Mouse (Mus musculus) testis, adult 2 months (tissue): ENCODE data around the gene Dbh. TPM values are rescaled to one million over a fixed set of nuclear protein-coding genes. Genes with fewer than 3 reads are reported as not detected.

ENCODE experiments used
- H3K27ac ChIP-seq: fragments of 200-500 bp; 2 replicates; pipeline ENCODE4 v1.5.1; 2012; ENCODE audit warnings: low read depth, low read length; ENCODE audit not compliant: control insufficient read depth, insufficient read depth
- H3K27me3 ChIP-seq: fragments of 200-500 bp; 2 replicates; pipeline ENCODE4 v1.6.1; 2012; ENCODE audit warnings: mild to moderate bottlenecking, low read length, moderate library complexity; ENCODE audit not compliant: control insufficient read depth, insufficient read depth
- H3K36me3 ChIP-seq: fragments of 200-500 bp; 2 replicates; pipeline ENCODE4 v1.6.1; 2012; ENCODE audit warnings: mild to moderate bottlenecking, low read length; ENCODE audit not compliant: control insufficient read depth, insufficient read depth
- H3K4me1 ChIP-seq: fragments of 200-500 bp; 2 replicates; pipeline ENCODE4 v1.6.1; 2012; ENCODE audit warnings: low read length; ENCODE audit not compliant: control insufficient read depth, insufficient read depth
- H3K4me3 ChIP-seq: fragments of 200-500 bp; 2 replicates; pipeline ENCODE4 v1.5.1; 2012; ENCODE audit warnings: low read depth, mild to moderate bottlenecking, low read length, moderate library complexity, mixed read lengths; ENCODE audit not compliant: control insufficient read depth
- CTCF ChIP-seq: fragments of 200-500 bp; IDR thresholded peaks from 2 replicates; pipeline ENCODE4 v1.5.1; 2012; ENCODE audit warnings: low read depth, mild to moderate bottlenecking, inconsistent platforms, low read length, moderate library complexity; ENCODE audit not compliant: control insufficient read depth, insufficient read depth, insufficient replicate concordance
- POLR2A ChIP-seq: fragments of 200-500 bp; IDR thresholded peaks from 2 replicates; pipeline ENCODE4 v1.6.1; 2012; ENCODE audit warnings: low read depth, mild to moderate bottlenecking, inconsistent platforms, low read length, moderate library complexity; ENCODE audit not compliant: control insufficient read depth
- polyA plus RNA-seq: library from polyadenylated mRNA; depleted of rRNA; stranded (reverse); fragments of >200 nt; gene quantifications from 2 replicates; pipeline ENCODE4 v1.2.3, GENCODE M21; 2012; rRNA removed

Gene Dbh
- polyA plus RNA-seq, 1 experiment: 0.15 TPM

GRCm38 (mm10) chr2:27223012-27223421 is 58.0 kb downstream of the Dbh start:
- Histone ChIP-seq H3K4me3 (no peak overlapping the region), H3K27ac (no peak overlapping the region), H3K4me1 (no peaks in the 10 kb centered on the region), H3K27me3 (no peaks in the 10 kb centered on the region), H3K36me3 (no peaks in the 10 kb centered on the region)
- TF ChIP-seq CTCF (no peak), POLR2A (no peak)

- no peak overlapping the region for H3K4me3 ChIP-seq
- TF ChIP-seq POLR2A: no peak
- no peak for TF ChIP-seq CTCF
- H3K4me1 ChIP-seq: no peaks in the 10 kb centered on the region
- H3K36me3 ChIP-seq: no peaks in the 10 kb centered on the region
- no peak overlapping the region for H3K27ac ChIP-seq
- no peaks in the 10 kb centered on the region for H3K27me3 ChIP-seq
Measured at GRCm38 (mm10) chr2:27226572-27226971, 61.5 kb downstream of the Dbh start.

GRCm38 (mm10) chr2:27228809-27229480 is 63.9 kb downstream of the Dbh start:
- no peaks in the 10 kb centered on the region for H3K4me1 ChIP-seq

GRCm38 (mm10) chr2:27229481-27230105 is 64.6 kb downstream of the Dbh start:
- no peaks in the 10 kb centered on the region for H3K36me3 ChIP-seq
- TF ChIP-seq POLR2A: no peak
- TF ChIP-seq CTCF: no peak

More at GRCm38 (mm10) chr2:27228809-27229480, 63.9 kb downstream of the Dbh start:
- H3K4me3 ChIP-seq: no peak overlapping the region
- H3K27ac ChIP-seq: no peak overlapping the region
- H3K36me3 ChIP-seq: no peaks in the 10 kb centered on the region
- H3K27me3 ChIP-seq: no peaks in the 10 kb centered on the region
- no peak for TF ChIP-seq POLR2A
- no peak for TF ChIP-seq CTCF

GRCm38 (mm10) chr2:27232376-27232775 is 67.3 kb downstream of the Dbh start:
- Histone ChIP-seq H3K27ac (no peak overlapping the region), H3K27me3 (no peaks in the 10 kb centered on the region), H3K36me3 (no peaks in the 10 kb centered on the region), H3K4me3 (no peak overlapping the region), H3K4me1 (no peaks in the 10 kb centered on the region)
- TF ChIP-seq CTCF (no peak), POLR2A (no peak)

More at GRCm38 (mm10) chr2:27229481-27230105, 64.6 kb downstream of the Dbh start:
- H3K4me3 ChIP-seq: no peak overlapping the region
- no peaks in the 10 kb centered on the region for H3K4me1 ChIP-seq
- H3K27ac ChIP-seq: no peak overlapping the region
- no peaks in the 10 kb centered on the region for H3K27me3 ChIP-seq

Other genes with a start within 250 kb of the Dbh start
- 9.0 and 9.9 TPM in 2 replicates for gene Surf2, start 248.9 kb upstream of the Dbh start, polyA plus RNA-seq
- gene Surf1, start 248.7 kb upstream of the Dbh start, polyA plus RNA-seq: 23.2 and 26.3 TPM in 2 replicates
- 172 and 189 TPM in 2 replicates for gene Surf4, start 231.3 kb upstream of the Dbh start, polyA plus RNA-seq
- gene Stkld1, start 231.2 kb upstream of the Dbh start, polyA plus RNA-seq: 131 and 138 TPM in 2 replicates
- 11.3 and 11.8 TPM in 2 replicates for gene Rexo4, start 200.8 kb upstream of the Dbh start, polyA plus RNA-seq
- 0.02 and 0.04 TPM in 2 replicates for gene Adamts13, start 191.8 kb upstream of the Dbh start, polyA plus RNA-seq
- gene Cacfd1, start 155.3 kb upstream of the Dbh start, polyA plus RNA-seq: 21.4 and 26.5 TPM in 2 replicates
- 0.25 and 0.32 TPM in 2 replicates for gene Slc2a6, start 137.2 kb upstream of the Dbh start, polyA plus RNA-seq
- not detected in 2 replicates for gene Mymk, start 93.1 kb upstream of the Dbh start, polyA plus RNA-seq
- 2.5 and 3.1 TPM in 2 replicates for gene Adamtsl2, start 85.9 kb upstream of the Dbh start, polyA plus RNA-seq
- gene Fam163b, start 22.7 kb upstream of the Dbh start, polyA plus RNA-seq: 0.54 and 0.66 TPM in 2 replicates
- gene Sardh, start 83.1 kb downstream of the Dbh start, polyA plus RNA-seq: 1.7 and 3.1 TPM in 2 replicates